Mouse (Mus musculus) limb, embryonic 11.5 days (tissue): Measurements from ENCODE around the gene Micu2. TPM values are rescaled to one million over a fixed set of nuclear protein-coding genes. Genes with fewer than 3 reads are reported as not detected.

ENCODE experiments used
- ATAC-seq: fragments of 200-750 bp; cut with Nextera tagmentation; 2 replicates; pipeline ENCODE4 v1.8.0; 2017; ENCODE audit warnings: low read depth; ENCODE audit not compliant: insufficient number of reproducible peaks, low FRiP score, low TSS enrichment
- DNase-seq: peaks from one replicate; pipeline ENCODE4 v3.0.0-alpha.2; 2015; ENCODE audit warnings: low spot score
- H3K27ac ChIP-seq: fragments of 300-500 bp; sonication (generic); replicated peaks from 2 replicates; pipeline ENCODE4 v1.5.1; 2014; ENCODE audit warnings: low read depth, mild to moderate bottlenecking, low read length
- H3K27me3 ChIP-seq: fragments of 300-500 bp; sonication (generic); 2 replicates; pipeline ENCODE4 v1.6.1; 2014; ENCODE audit warnings: mild to moderate bottlenecking, low read length, mixed read lengths; ENCODE audit not compliant: control insufficient read depth, insufficient read depth
- H3K36me3 ChIP-seq: fragments of 300-500 bp; sonication (generic); 2 replicates; pipeline ENCODE4 v1.6.1; 2014; ENCODE audit warnings: mild to moderate bottlenecking, low read length, moderate library complexity, mixed read lengths; ENCODE audit not compliant: control insufficient read depth, insufficient read depth
- H3K4me1 ChIP-seq: fragments of 300-500 bp; sonication (generic); 2 replicates; pipeline ENCODE4 v1.6.1; 2014; ENCODE audit warnings: low read length, mixed read lengths; ENCODE audit not compliant: control insufficient read depth, insufficient read depth
- H3K4me2 ChIP-seq: fragments of 300-500 bp; sonication (generic); 2 replicates; pipeline ENCODE4 v1.6.1; 2014; ENCODE audit warnings: low read depth, mild to moderate bottlenecking, moderate library complexity; ENCODE audit not compliant: severe bottlenecking
- H3K4me3 ChIP-seq: fragments of 300-500 bp; sonication (generic); 2 replicates; pipeline ENCODE4 v1.5.1; 2014; ENCODE audit warnings: low read depth, low read length
- H3K9ac ChIP-seq: fragments of 300-500 bp; sonication (generic); 2 replicates; pipeline ENCODE4 v1.6.1; 2014; ENCODE audit warnings: mild to moderate bottlenecking, low read length
- H3K9me3 ChIP-seq: fragments of 300-500 bp; sonication (generic); 2 replicates; pipeline ENCODE4 v1.6.1; 2016; ENCODE audit warnings: low read length; ENCODE audit not compliant: control insufficient read depth
- WGBS: fragments of 180-500 bp; shearing (Covaris S2); extraction: QIAGEN DNeasy Blood & Tissue Kit; methylation state at CpG from one replicate; pipeline ENCODE4 v1.1.7; 2014; 5-methylcytosine and 5-hydroxymethylcytosine counted together
- polyA plus RNA-seq: library from polyadenylated mRNA; unstranded; fragments of >200 nt; fragmentation: Nextera tagmentation; extraction: Ambion mirVana; gene quantifications from 2 replicates; pipeline ENCODE4 v1.2.1, GENCODE M21; 2014

Gene Micu2
- polyA plus RNA-seq, 1 experiment from 2014 or later = 53.8 TPM

- 79% methylated on average over 1 of the region's 1 CpGs for WGBS
- ATAC-seq = no peak
- no peaks in the 10 kb centered on the region for H3K9me3 ChIP-seq
- H3K9ac ChIP-seq = no peak overlapping the region
- no peaks in the 10 kb centered on the region for H3K36me3 ChIP-seq
- H3K4me3 ChIP-seq = no peak overlapping the region
- no peak overlapping the region for H3K4me2 ChIP-seq
- no peak for DNase-seq
- no peak overlapping the region for H3K27ac ChIP-seq
- no peaks in the 10 kb centered on the region for H3K27me3 ChIP-seq
- H3K4me1 ChIP-seq = no peaks in the 10 kb centered on the region
These were observed 1.6 kb downstream of the Micu2 start for GRCm38 (mm10) chr14:57997431-57997830.

- DNase-seq (no peak), ATAC-seq (no peak)
- H3K9ac ChIP-seq = no peak overlapping the region
- no peaks in the 10 kb centered on the region for H3K9me3 ChIP-seq
- H3K4me2 ChIP-seq = no peak overlapping the region
- WGBS = 94% methylated on average over 3 of the region's 3 CpGs
- H3K27me3 ChIP-seq = no peaks in the 10 kb centered on the region
- no peaks in the 10 kb centered on the region for H3K36me3 ChIP-seq
- no peaks in the 10 kb centered on the region for H3K4me1 ChIP-seq
- H3K27ac ChIP-seq = no peak overlapping the region
- no peak overlapping the region for H3K4me3 ChIP-seq
These were observed 2.9 kb downstream of the Micu2 start for GRCm38 (mm10) chr14:57996210-57996609.

GRCm38 (mm10) chr14:57991761-57992160 is 7.3 kb downstream of the Micu2 start:
- H3K36me3 ChIP-seq = 0 out of 2 replicates have a peak, but pooled peaks cover 2% of the 10 kb centered on the region
- H3K4me1 ChIP-seq = no peaks in the 10 kb centered on the region
- H3K4me3 ChIP-seq = no peak overlapping the region
- H3K9ac ChIP-seq = no peak overlapping the region
- no peaks in the 10 kb centered on the region for H3K9me3 ChIP-seq
- ATAC-seq (no peak), DNase-seq (no peak)
- no peak overlapping the region for H3K27ac ChIP-seq
- H3K4me2 ChIP-seq = no peak overlapping the region
- no peaks in the 10 kb centered on the region for H3K27me3 ChIP-seq

GRCm38 (mm10) chr14:57989162-57989561 is 9.9 kb downstream of the Micu2 start:
- 93% methylated on average over 2 of the region's 2 CpGs for WGBS
- H3K9me3 ChIP-seq = no peaks in the 10 kb centered on the region
- 0 out of 2 replicates have a peak, but pooled peaks cover 2% of the 10 kb centered on the region for H3K36me3 ChIP-seq
- no peaks in the 10 kb centered on the region for H3K4me1 ChIP-seq
- ATAC-seq (no peak), DNase-seq (no peak)
- H3K4me3 ChIP-seq = no peak overlapping the region
- H3K9ac ChIP-seq = no peak overlapping the region
- H3K4me2 ChIP-seq = no peak overlapping the region
- H3K27ac ChIP-seq = no peak overlapping the region
- H3K27me3 ChIP-seq = no peaks in the 10 kb centered on the region

- H3K4me3 ChIP-seq = no peak overlapping the region
- ATAC-seq = no peak
- H3K4me2 ChIP-seq = no peak overlapping the region
- 68% methylated on average over 2 of the region's 2 CpGs for WGBS
- H3K27ac ChIP-seq = no peak overlapping the region
- peaks cover 5% of the 10 kb centered on the region; the same call in 1 of the 2 replicates for H3K4me1 ChIP-seq
- 0 out of 2 replicates have a peak, but pooled peaks cover 2% of the 10 kb centered on the region for H3K36me3 ChIP-seq
- H3K27me3 ChIP-seq = no peaks in the 10 kb centered on the region
- H3K9ac ChIP-seq = no peak overlapping the region
- H3K9me3 ChIP-seq = no peaks in the 10 kb centered on the region
- no peak for DNase-seq
These were observed 13.3 kb downstream of the Micu2 start for GRCm38 (mm10) chr14:57985780-57986179.

- Histone ChIP-seq H3K4me1 (peaks cover 17% of the 10 kb centered on the region; the same call in 1 of the 2 replicates), H3K9me3 (no peaks in the 10 kb centered on the region), H3K36me3 (no peaks in the 10 kb centered on the region), H3K4me2 (0 out of 2 replicates have a peak overlapping the region, but pooled peaks have one; percentile 15), H3K4me3 (no peak overlapping the region), H3K27ac (no peak overlapping the region), H3K27me3 (no peaks in the 10 kb centered on the region), H3K9ac (no peak overlapping the region; the same call in 1 of the 2 replicates)
- DNase-seq (peak; percentile 39), ATAC-seq (no peak)
- 13% methylated on average over 7 of the region's 7 CpGs for WGBS
These were observed 16.6 kb downstream of the Micu2 start for GRCm38 (mm10) chr14:57982450-57982849.

GRCm38 (mm10) chr14:57981720-57982418 is 17.2 kb downstream of the Micu2 start:
- peaks cover 17% of the 10 kb centered on the region; the same call in 1 of the 2 replicates for H3K4me1 ChIP-seq
- 10% methylated on average over 14 of the region's 14 CpGs for WGBS

GRCm38 (mm10) chr14:57980776-57981175 is 18.3 kb downstream of the Micu2 start:
- ATAC-seq (no peak), DNase-seq (no peak)
- no peak overlapping the region for H3K9ac ChIP-seq
- no peaks in the 10 kb centered on the region for H3K27me3 ChIP-seq
- no peak overlapping the region for H3K4me2 ChIP-seq
- no peak overlapping the region for H3K4me3 ChIP-seq
- no peaks in the 10 kb centered on the region for H3K9me3 ChIP-seq
- WGBS = 29% methylated on average over 8 of the region's 8 CpGs
- peaks cover 20% of the 10 kb centered on the region; the same call in 1 of the 2 replicates for H3K4me1 ChIP-seq
- no peaks in the 10 kb centered on the region for H3K36me3 ChIP-seq
- H3K27ac ChIP-seq = no peak overlapping the region

More at GRCm38 (mm10) chr14:57981720-57982418, 17.2 kb downstream of the Micu2 start:
- Histone ChIP-seq H3K4me3 (no peak overlapping the region), H3K4me2 (peak overlapping the region; percentile 15; the same call in 1 of the 2 replicates), H3K9me3 (no peaks in the 10 kb centered on the region), H3K27me3 (no peaks in the 10 kb centered on the region), H3K36me3 (no peaks in the 10 kb centered on the region), H3K27ac (no peak overlapping the region), H3K9ac (0 out of 2 replicates have a peak overlapping the region, but pooled peaks have one; percentile 24)
- DNase-seq (peak; percentile 58), ATAC-seq (peak; percentile 76; the same call in 1 of the 2 replicates)
